Mouse (Mus musculus): ENCODE results near the gene Vps29. TPM values are rescaled to one million over a fixed set of nuclear protein-coding genes. Genes with fewer than 3 reads are reported as not detected.
"Not testable (repeated sequence)": the region's sequence is repeated elsewhere in the genome, so short reads cannot be mapped to it uniquely, and the experiment has no call there.

Gene Vps29
- 100 to 1,000 TPM; 150 to 156 TPM for total RNA-seq (2021)
- long read RNA-seq, experiment 1, transcript Vps29-208 (4 exons, 2,716 nt) = major isoform, 45 of 48 reads
- long read RNA-seq, experiment 1, partial matches to known transcripts = 1 of 48 reads
- long read RNA-seq, experiment 1, other reads (novel, unspliced or antisense) = 1 of 48 reads
- long read RNA-seq, experiment 2, transcript Vps29-208 (4 exons, 2,716 nt) = major isoform, 146 of 152 reads
- long read RNA-seq, experiment 2, transcript Vps29-201 (4 exons, 874 nt) = minor isoform, 5 of 152 reads
- long read RNA-seq, experiment 2, partial matches to known transcripts = 0 of 152 reads
- long read RNA-seq, experiment 2, other reads (novel, unspliced or antisense) = 0 of 152 reads

DNA sequence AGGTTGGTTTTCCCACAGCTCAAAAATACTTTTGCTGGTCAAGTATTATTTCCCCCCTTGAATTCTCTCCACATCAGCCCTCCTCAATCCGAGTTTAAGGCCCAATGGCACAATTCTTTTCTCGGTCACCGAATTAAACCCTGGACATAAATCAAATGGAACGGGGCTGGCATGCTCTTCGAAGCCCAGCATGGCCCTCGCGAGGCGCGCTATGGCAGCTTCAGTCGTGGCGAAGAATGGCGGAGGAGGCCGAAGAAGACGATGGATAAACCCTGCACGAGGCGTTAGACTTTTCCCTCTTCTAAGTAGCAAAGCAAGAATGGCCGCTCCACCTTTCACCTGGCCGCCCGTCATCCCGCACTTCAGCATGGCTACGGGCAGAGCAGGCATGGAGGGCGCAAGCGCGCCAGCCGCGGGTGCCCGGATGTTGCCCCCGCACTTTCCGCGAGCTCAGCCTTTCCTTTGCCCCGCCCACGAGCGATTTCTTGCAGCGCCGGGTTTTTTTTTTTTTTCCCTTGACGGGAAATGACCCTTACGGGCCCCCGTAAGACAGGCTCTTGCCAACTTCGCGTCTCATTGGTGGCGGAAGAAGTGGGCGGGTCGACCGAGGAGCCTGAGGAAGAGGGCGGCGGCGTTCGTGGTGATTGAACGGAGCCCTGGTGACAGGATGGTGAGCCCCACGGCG lies at the start of gene Vps29, which contains the start of gene Rad9b:
TSS of gene Vps29 (plus strand) at position 563 of the 685 bp plus-strand sequence.
TSS of gene Rad9b (minus strand) at position 427 of the 685 bp plus-strand sequence.
- peak; percentile 98 for DNase-seq (ENCODE audit: low spot score in 2 of 2)

DNA sequence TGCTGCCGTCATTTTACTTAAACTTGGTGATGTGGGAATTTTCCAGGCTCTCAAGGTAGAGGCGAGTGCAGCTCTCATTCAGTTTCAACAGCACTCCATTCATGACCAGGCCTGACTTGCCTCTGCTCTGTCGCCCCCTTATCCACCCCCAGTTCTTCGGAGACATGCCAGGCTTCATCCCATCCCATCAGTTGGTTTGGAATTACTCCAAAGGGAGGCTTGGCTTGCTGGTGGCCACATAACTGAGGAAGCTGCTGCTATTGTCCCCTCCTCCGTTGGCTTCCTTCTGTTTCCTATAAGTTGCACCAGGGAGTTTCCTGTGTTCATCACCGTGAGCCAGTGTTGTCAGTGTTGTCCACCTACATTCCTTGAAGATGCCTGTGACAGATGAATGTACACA lies 49.6 kb upstream of the Vps29 start:
- peak in 1 of 2 experiments; percentile 18 for DNase-seq (ENCODE audit: low spot score in 2 of 2)

DNA sequence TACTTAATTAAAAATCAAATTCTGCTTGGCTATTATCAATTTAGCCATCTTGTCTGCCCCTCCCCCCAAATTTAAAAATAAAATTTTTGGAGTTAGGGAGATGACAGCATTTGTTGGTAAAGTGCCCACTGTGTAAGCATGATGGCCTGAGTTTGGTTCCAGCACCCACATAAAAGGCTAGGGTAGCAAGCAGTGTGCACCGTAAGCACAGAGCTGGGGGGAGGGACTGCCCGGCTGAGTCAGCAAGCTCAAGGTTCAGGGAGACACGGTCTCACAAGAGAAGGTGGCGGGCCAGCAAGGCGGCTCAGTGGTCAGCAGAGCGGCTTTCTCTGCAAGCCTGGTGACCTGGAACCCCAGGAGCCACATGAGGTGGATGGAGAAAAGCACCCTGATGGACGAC lies 48.7 kb upstream of the Vps29 start:
- DNase-seq (ENCODE audit: low spot score in 2 of 2) = peak in 1 of 2 experiments; percentile 29

DNA sequence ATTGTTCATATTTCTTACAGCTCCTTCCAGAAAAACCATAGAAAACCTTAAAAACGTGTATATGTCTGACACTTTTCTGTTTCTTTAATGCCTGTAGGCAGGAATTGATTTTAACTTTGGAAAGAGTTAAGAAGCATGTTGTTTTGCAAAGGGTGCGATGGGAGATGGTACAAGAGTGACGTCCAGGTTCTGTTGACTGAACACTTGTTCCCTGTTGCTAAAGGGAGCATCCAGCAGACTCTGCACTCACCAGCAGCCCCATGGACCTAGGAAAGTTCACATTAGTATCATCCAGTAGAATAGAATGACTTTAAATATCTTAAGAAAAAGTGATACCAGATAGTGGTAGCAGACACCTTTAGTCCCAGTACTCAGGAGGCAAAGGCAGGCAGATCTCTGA lies 47.6 kb upstream of the Vps29 start:
- DNase-seq (ENCODE audit: low spot score in 2 of 2) = no peak

DNA sequence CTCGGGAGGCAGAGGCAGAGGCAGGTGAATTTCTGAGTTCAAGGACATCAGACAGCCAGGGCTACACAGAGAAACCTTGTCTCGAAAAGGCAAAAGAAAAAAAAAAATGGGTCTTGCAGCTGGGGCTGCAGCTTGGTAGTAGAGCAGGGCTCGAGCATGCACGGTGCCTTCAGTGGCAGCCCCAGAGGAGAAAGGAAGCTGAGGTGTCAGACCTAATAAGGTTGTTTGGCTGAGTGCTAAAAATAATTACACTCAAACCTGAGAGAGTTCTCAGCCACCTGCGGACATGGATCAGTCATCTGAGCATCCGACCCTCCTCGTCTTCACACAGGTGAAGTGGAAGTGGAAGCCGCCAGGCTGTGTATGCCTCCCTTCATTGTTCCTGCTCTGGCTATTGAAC lies 43.5 kb upstream of the Vps29 start:
- no peak for DNase-seq (ENCODE audit: low spot score in 2 of 2)

DNA sequence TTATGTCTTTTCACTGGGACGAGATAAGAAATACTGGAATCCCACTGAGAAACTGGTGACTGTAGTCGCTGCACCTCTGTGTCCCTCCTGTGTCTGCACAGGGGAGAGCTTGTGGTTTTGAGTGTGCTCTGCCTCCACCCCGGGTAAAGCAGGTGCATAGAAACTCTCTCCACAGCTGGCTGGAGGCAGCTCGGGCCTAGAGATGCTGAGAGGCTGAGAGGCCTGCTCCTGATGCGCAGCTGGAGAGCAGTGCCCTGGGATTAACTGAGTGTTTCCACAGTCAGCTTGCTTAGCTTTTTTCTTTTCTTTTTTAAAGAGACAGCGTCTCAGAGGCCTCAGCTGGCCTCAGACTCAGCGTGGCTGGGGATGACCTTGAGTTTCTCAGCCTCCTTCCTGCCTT lies 42.5 kb upstream of the Vps29 start:
- DNase-seq (ENCODE audit: low spot score in 2 of 2) = no peak

DNA sequence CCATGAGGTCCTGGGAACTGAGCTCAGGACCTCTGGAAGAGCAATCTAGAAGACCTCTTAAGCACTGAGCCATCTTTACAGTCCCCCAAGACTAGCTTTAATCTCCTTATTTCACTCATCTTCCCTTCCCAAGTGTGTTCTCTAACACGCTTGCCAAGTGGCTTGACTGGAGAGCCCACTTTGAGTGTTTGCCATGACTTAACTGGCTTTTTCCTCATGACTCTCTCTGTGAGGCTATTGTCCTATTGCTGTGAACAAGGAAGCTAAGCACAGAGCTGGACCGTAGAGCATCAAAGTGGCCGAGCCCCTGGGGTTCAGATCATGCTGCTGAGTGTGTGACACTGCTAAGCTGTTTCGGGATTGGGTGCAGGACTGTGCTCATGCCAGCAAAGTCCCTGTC lies 41.8 kb upstream of the Vps29 start:
- no peak for DNase-seq (ENCODE audit: low spot score in 2 of 2)

DNA sequence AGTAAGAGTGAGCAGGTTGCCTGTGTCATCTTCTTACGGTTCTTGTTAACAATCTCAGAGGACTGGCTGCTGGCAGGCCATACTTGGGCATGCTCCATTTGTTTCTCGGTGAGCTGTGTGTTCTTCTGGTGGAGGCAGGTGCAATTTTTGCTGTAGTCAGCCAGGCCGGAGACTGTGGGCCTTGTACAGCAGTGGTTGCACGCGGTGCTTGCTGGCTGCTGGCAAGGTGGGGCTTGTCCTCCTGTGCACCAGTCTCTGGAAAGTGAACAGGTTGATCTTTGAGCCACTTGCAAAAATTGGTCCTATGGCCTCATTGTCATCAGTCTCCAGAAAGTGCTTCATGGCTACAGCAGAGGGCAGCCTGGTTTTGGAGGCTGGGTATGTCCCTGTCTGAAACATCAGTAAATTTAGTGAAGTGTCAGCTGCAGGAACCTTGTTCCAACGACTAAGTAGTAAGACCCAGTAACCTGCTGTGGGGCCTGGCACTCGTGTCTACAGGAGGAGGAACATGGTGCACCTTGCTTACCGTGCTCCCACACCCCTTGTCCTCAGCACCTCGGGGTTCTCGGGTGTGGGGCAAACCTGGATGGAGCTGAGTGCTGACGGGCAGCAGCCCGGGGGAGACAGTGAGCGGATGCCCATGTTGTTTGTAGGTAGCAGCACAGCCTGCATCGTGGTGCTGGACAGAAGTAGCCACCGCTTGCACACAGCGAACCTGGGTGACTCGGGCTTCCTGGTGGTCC lies 41.1 kb upstream of the Vps29 start:
- no peak for DNase-seq (ENCODE audit: low spot score in 2 of 2)

DNA sequence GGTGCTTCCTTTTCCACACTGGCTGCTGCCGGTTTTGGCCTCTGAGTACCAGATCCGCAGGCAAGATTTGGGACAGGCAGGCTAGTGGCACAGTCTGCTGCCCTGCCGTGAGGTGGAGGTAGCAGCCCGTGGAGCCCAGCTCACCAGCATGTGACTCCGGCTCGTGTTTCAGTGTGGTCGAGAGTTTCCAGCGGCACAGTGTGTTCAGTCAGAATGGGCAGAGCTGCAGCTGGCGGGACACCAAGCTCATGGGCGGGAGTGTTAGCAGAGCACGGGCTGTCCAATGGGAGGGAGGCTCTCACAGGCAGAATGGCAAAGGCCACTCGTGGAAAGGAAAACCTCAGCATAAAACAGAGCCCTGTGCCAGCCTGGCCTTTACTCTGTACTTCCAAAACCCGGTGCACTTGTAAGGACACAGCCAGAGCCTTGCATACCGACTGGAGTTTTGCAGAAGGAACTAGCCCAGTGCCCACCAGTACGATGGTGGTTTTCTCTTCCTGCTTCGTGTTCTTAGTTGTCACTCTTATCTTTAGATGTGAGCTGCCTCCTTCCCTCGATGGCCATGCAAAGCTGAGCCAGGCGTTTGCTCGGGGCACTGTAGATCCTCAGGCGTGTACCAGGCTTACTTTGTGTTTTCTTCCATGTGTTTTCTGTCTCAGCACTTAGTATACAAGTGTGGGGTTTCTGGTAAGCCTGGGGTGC lies 39.1 kb upstream of the Vps29 start:
- DNase-seq (ENCODE audit: low spot score in 2 of 2) = peak; percentile 73 to 81

DNA sequence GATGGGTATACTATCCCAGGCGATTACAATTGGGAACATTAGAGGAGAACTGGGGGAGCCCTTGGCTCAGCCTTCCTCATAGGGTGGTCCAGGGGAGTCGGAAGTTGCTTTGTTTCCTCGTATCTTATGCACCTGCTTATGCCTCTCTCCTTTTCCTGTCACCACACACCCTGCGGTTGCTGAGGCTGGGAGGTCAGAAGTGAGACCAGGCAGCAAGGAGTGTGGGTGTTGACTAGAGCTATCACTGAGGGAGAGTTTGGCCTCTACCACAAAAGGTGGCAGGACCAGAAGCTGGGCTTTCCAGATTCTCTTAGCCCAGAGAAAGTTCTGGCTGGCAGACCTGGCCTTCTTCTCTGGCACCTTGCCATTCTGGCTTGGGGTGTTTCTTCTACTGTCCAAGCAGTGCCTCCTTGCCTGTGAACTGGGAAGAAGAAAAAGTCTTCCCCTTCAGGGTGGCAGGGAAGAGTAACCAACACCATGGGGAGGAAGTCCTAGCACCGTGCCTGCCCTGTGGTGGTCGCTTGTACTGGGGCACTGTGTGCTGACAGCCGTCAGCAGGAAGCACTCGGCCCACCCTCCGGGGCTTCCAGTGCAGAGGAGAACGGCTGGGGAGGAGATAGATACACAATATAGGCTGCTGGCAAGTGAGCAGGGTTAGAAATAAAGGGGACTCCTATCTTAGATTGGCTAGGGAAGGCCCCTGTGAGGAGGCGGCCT lies 36.7 kb upstream of the Vps29 start:
- peak in 1 of 2 experiments; percentile 25 for DNase-seq (ENCODE audit: low spot score in 2 of 2)

DNA sequence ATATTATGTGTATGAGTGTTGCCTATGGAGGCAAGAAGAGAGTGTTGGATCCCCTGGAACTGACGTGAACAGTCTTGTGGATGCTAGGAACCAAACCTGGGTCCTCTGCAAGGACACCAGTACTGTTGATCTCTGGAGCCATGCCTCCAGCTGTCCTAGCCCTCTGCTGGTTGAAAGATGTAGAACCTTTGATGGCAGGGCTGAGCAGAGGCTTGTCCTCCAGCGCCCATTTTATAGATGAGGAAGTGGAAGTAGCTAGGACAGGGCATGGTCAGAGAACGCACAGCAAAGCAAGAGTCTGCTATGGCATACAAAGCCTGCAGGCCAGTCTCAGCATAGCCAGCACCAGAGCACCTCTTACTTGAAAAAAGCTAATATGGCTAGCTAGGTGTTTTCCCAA lies 36.1 kb upstream of the Vps29 start:
- DNase-seq (ENCODE audit: low spot score in 2 of 2) = peak in 1 of 2 experiments; percentile 10

DNA sequence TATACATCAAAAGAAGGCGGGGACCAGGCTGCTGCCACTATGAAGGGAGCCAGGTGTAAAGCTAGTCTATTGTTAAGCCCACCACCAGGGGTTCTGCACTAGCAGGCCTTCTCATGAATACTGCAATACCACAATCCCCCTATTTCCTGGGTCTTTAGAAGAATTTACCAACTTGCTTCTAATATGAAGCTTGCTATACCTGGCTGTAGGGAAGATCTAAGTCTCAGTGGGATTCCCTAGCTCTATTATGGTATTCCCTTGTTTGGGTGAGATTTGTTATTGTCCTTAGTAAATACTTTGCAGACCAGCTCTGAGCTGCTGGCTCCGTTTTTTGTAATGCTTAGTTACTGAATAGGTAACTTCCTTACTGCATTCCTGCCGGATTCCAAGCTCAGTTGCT lies 35.2 kb upstream of the Vps29 start:
- not testable (repeated sequence) for DNase-seq (ENCODE audit: low spot score in 2 of 2)

DNA sequence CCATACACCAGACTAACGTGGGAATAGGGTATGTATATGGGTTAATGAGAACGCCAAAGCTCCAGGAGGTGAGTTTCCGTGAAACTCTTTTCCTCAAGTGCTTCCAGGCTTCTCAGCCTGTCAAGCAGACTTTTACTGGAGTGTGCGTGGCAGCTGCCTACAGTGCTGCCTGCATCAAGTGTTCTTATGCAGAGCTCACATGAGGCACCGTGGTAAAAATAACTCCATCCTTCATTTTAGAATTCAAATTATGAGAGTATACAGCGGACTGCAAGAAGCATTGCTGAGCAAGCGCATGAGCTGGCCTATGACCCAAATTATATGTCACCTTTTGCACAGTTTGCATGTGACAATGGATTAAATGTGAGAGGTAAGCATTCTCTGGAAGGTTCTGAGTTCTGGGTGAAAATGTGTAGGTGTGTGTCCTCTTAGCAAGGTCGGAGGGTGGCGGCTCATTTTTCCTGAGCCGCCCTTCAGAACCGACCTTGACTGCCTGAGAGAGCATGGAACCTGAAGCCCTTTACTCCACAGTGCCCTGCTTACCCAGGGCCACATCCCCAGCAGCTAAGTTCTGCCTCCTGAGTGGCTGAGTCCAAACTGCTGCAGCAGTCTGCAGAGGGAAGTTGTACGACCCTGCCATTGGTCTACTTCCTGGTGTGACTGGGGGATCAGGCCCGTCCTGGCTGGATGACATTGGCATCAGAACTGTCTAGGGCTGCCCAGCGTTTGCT lies 34.5 kb upstream of the Vps29 start:
- DNase-seq (ENCODE audit: low spot score in 2 of 2) = peak in 1 of 2 experiments; percentile 8

DNA sequence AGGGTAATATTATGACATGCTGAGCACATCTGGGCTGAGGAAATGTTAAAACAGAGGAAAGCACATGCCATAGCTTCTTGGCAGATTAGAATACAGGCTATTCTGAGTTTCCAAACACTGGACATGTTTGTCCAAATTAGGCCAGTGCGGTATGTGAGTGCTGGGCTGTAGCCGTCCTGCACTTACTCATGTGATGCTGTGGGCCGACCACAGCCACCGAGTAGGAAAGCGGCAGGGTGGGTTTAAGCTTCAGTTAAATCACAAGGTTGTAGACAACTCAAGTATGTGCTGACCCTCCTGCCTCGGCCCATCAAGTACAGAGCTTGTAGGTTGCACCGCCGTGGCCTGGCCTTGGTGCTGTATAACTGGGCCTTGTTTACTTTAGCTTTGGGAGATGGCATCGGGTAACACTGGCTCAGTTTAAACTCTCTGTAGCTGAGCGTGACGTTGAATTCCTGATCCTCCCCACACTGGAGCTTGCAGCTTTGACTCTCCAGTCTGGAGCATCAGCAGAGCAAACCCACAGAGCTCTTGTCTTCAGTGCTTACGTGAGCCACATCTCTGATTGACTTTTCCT lies 33.9 kb upstream of the Vps29 start:
- DNase-seq (ENCODE audit: low spot score in 2 of 2) = no peak

DNA sequence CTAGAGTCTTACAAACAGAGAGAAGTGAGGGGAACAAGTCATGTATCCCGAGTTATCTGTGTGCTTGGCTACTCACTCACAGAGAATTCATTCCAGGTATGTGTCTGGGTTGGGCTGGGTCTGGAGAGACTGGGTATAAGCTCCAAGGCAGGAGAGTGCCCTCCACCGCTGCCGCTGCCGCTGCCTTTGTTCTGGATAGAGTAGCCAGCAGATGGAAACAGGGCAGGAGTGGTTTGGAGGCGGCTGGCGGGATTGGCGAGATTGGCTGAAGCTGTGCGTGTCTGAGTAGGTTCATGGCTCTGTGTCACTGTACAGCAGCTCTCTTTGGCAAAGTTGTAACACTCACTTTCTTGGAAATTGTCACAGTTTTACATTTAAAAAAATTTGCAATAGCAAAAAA lies 30.6 kb upstream of the Vps29 start:
- DNase-seq (ENCODE audit: low spot score in 2 of 2) = no peak

DNA sequence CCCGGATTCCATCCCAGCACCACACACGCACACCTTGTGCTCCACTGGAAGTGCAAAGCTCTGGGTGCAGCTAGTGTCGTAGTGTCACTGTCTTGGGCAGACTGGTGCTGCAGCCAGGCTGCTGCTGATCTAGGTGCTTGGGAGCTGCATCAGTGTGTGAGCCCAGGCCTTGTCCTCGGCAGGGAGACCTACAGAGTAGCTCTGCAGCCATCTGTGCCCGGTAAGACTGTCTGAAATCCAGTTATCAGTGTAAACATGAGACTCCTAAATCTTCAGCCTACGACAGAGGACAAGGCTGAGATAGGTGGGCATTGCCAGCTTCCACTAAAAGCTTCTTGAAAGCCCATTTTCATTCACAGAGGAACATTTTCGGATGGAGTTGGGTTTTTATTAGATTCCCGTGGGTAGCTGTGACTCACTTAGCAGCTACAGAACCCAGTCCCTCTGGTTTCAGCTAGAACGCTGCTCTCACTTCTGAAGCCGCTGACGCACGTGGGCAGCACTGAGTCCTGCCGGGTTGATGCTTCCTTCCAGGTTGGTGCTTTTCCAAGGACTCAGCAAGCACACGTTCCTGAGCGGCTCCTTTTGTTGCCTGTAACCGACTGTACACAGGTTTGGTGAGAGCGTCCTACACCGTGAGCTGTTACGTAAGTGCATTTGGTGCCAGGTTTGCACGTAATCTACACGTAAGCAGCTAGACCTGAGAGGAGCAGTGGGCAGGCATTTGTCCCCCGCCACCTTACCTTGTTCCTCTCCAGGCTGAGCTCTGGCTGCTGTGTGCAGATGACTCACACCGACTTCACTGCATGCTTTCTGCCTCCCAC lies 29.3 kb upstream of the Vps29 start:
- DNase-seq (ENCODE audit: low spot score in 2 of 2) = peak in 1 of 2 experiments; percentile 42

DNA sequence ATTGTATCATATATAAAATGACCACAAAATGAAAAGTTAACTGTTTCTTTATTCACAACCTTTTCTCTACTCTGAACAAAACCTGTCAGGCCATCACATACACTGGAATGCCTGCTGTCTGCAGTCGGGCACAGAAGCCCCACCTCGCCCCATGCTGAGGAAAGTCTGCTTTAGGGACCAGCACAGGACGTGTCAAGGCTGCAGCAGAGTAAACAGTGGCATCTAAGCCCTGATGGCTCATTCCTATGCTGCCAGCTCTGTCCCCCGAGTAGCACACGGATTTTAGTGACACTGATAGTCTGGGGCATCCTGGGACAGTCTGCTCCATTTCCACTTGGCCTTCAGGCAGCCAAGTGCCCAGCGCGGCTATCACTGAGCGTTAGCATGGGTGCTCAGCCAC lies 28.7 kb upstream of the Vps29 start:
- DNase-seq (ENCODE audit: low spot score in 2 of 2) = no peak

DNA sequence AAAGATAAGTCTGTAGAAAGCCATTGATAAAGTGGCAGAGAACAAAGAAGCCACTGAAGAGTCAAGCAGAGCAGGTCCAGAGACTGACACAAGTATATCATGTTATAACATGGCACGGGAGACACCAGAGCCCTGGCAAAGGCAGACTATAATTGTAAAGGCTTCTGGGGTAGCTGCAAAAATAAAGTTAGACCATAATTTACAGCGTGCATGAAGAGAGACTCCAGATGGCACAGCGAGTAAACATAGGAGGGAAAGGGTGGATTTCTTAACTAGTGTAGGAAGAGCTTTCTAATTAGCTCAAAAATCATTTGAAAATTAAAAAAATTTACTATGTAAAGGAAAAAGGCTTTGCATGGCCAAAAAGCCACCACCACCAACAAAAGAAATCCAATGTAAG lies 26.9 kb upstream of the Vps29 start:
- no peak for DNase-seq (ENCODE audit: low spot score in 2 of 2)

DNA sequence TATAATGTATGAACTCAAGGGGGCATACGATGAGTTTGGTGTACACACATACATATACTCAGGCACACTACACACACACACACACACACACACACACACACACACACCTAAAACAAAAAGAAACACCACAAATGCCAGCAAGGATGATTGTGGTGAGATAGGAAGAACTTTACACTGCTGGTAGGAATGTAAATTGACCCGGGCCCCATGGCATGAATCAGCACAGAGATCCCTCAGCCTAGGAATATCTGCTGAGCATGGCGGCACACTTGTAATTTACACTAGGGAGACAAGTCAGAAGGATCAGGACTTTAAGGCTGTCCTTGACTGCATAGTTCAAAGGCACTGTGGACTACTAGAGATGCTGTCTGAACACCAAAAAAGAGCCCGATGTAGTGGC lies 23.9 kb upstream of the Vps29 start:
- no peak for DNase-seq (ENCODE audit: low spot score in 2 of 2)
